Mouse (Mus musculus) kidney, postnatal 0 days (tissue): Measurements from ENCODE around the gene Gm20696. TPM values are rescaled to one million over a fixed set of nuclear protein-coding genes. Genes with fewer than 3 reads are reported as not detected.

Source experiments
- ATAC-seq: fragments of 200-750 bp; cut with Nextera tagmentation; replicated peaks from 2 replicates; pipeline ENCODE4 v1.8.0; 2017; ENCODE audit warnings: low read depth, moderate number of reproducible peaks, moderate TSS enrichment, moderate library complexity; ENCODE audit not compliant: low FRiP score
- DNase-seq: peaks from one replicate; pipeline ENCODE4 v3.0.0-alpha.2; 2016; ENCODE audit warnings: low spot score
- H3K27ac ChIP-seq: fragments of 300-500 bp; sonication (generic); 2 replicates; pipeline ENCODE4 v1.5.1; 2014; ENCODE audit warnings: mild to moderate bottlenecking
- H3K27me3 ChIP-seq: fragments of 300-500 bp; sonication (generic); 2 replicates; pipeline ENCODE4 v1.6.1; 2014; ENCODE audit warnings: low read length, mixed read lengths; ENCODE audit not compliant: insufficient read depth
- H3K36me3 ChIP-seq: fragments of 300-500 bp; sonication (generic); 2 replicates; pipeline ENCODE4 v1.6.1; 2014; ENCODE audit warnings: low read length, mixed read lengths; ENCODE audit not compliant: insufficient read depth
- H3K4me1 ChIP-seq: fragments of 300-500 bp; sonication (generic); replicated peaks from 2 replicates; pipeline ENCODE4 v1.6.1; 2014; ENCODE audit warnings: antibody characterized with exemption, low read length, mixed read lengths; ENCODE audit not compliant: insufficient read depth
- H3K4me2 ChIP-seq: fragments of 300-500 bp; sonication (generic); 2 replicates; pipeline ENCODE4 v1.6.1; 2014; ENCODE audit warnings: mild to moderate bottlenecking, low read length, moderate library complexity, mixed read lengths
- H3K4me3 ChIP-seq: fragments of 300-500 bp; sonication (generic); replicated peaks from 2 replicates; pipeline ENCODE4 v1.5.1; 2014; ENCODE audit warnings: low read depth, low read length
- H3K9ac ChIP-seq: fragments of 300-500 bp; sonication (generic); 2 replicates; pipeline ENCODE4 v1.6.1; 2014; ENCODE audit warnings: low read depth, low read length
- H3K9me3 ChIP-seq: fragments of 300-500 bp; sonication (generic); replicated peaks from 2 replicates; pipeline ENCODE4 v1.6.1; 2016; ENCODE audit warnings: low read length, inconsistent platforms, mixed read lengths
- CTCF ChIP-seq: IDR thresholded peaks from 2 replicates; pipeline ENCODE4 v1.5.1; 2016; ENCODE audit warnings: antibody characterized with exemption, low read depth, mild to moderate bottlenecking, moderate library complexity
- WGBS: fragments of 180-500 bp; shearing (Covaris S2); extraction: QIAGEN DNeasy Blood & Tissue Kit; methylation state at CpG from one replicate; pipeline ENCODE4 v1.1.7; 2014; 5-methylcytosine and 5-hydroxymethylcytosine counted together
- polyA plus RNA-seq: library from polyadenylated mRNA; unstranded; fragments of >200 nt; fragmentation: Nextera tagmentation; extraction: Ambion mirVana; gene quantifications from 2 replicates; pipeline ENCODE4 v1.2.1, GENCODE M21; 2015

Gm20696 gene
- polyA plus RNA-seq, 1 experiment from 2014 or later = 1.7 TPM

GRCm38 (mm10) chr6:99441100-99441499, 225.5 kb downstream of the Gm20696 start:
- Histone ChIP-seq H3K4me2 (no peak overlapping the region), H3K4me3 (no peak overlapping the region), H3K4me1 (peaks cover 14% of the 10 kb centered on the region), H3K36me3 (0 out of 2 replicates have a peak, but pooled peaks cover 3% of the 10 kb centered on the region), H3K9me3 (no peaks in the 10 kb centered on the region), H3K9ac (no peak overlapping the region), H3K27ac (no peak overlapping the region), H3K27me3 (no peaks in the 10 kb centered on the region)
- WGBS = 48% methylated on average over 7 of the region's 7 CpGs
- no peak for ATAC-seq
- no peak for TF ChIP-seq CTCF
- no peak for DNase-seq

GRCm38 (mm10) chr6:99440606-99441005, 226.0 kb downstream of the Gm20696 start:
- 0 out of 2 replicates have a peak, but pooled peaks cover 3% of the 10 kb centered on the region for H3K36me3 ChIP-seq
- peaks cover 14% of the 10 kb centered on the region for H3K4me1 ChIP-seq
- no peak overlapping the region for H3K9ac ChIP-seq
- WGBS = 84% methylated on average over 2 of the region's 2 CpGs
- H3K4me3 ChIP-seq = no peak overlapping the region
- H3K27me3 ChIP-seq = no peaks in the 10 kb centered on the region
- no peaks in the 10 kb centered on the region for H3K9me3 ChIP-seq
- H3K4me2 ChIP-seq = no peak overlapping the region
- no peak for ATAC-seq
- TF ChIP-seq CTCF = no peak
- H3K27ac ChIP-seq = peak overlapping the region; percentile 79; the same call in 1 of the 2 replicates
- DNase-seq = no peak

GRCm38 (mm10) chr6:99439878-99440361, 226.7 kb downstream of the Gm20696 start:
- no peaks in the 10 kb centered on the region for H3K27me3 ChIP-seq
- 0 out of 2 replicates have a peak overlapping the region, but pooled peaks have one; percentile 10 for H3K9ac ChIP-seq
- H3K9me3 ChIP-seq = no peaks in the 10 kb centered on the region
- peaks cover 14% of the 10 kb centered on the region for H3K4me1 ChIP-seq
- no peak for TF ChIP-seq CTCF
- ATAC-seq (peak; percentile 59; the same call in 1 of the 2 replicates), DNase-seq (peak; percentile 88)
- no peaks in the 10 kb centered on the region for H3K36me3 ChIP-seq
- WGBS = 11% methylated on average over 9 of the region's 9 CpGs
- no peak overlapping the region for H3K4me3 ChIP-seq
- peak overlapping the region; percentile 36; the same call in 1 of the 2 replicates for H3K4me2 ChIP-seq
- peak overlapping the region; percentile 79 for H3K27ac ChIP-seq

GRCm38 (mm10) chr6:99439214-99439877, 227.3 kb downstream of the Gm20696 start:
- H3K4me1 ChIP-seq = peaks cover 14% of the 10 kb centered on the region
- TF ChIP-seq CTCF = no peak
- H3K36me3 ChIP-seq = no peaks in the 10 kb centered on the region
- H3K27me3 ChIP-seq = no peaks in the 10 kb centered on the region
- peak overlapping the region; percentile 36; the same call in 1 of the 2 replicates for H3K4me2 ChIP-seq
- no peak for ATAC-seq
- H3K4me3 ChIP-seq = no peak overlapping the region
- H3K9ac ChIP-seq = 0 out of 2 replicates have a peak overlapping the region, but pooled peaks have one; percentile 28
- 13% methylated on average over 9 of the region's 9 CpGs for WGBS
- peak overlapping the region; percentile 79 for H3K27ac ChIP-seq
- DNase-seq = peak; percentile 44
- no peaks in the 10 kb centered on the region for H3K9me3 ChIP-seq

GRCm38 (mm10) chr6:99436371-99436770, 230.2 kb downstream of the Gm20696 start:
- 90% methylated on average over 6 of the region's 6 CpGs for WGBS
- no peak for TF ChIP-seq CTCF
- peaks cover 14% of the 10 kb centered on the region for H3K4me1 ChIP-seq
- no peak overlapping the region for H3K9ac ChIP-seq
- H3K9me3 ChIP-seq = no peaks in the 10 kb centered on the region
- no peak overlapping the region for H3K4me3 ChIP-seq
- H3K27ac ChIP-seq = no peak overlapping the region
- no peak for DNase-seq
- no peaks in the 10 kb centered on the region for H3K27me3 ChIP-seq
- ATAC-seq = no peak
- no peak overlapping the region for H3K4me2 ChIP-seq
- 0 out of 2 replicates have a peak, but pooled peaks cover 4% of the 10 kb centered on the region for H3K36me3 ChIP-seq

- no peak for ATAC-seq
- Histone ChIP-seq H3K36me3 (0 out of 2 replicates have a peak, but pooled peaks cover 4% of the 10 kb centered on the region), H3K27ac (no peak overlapping the region), H3K4me2 (no peak overlapping the region), H3K4me1 (peaks cover 14% of the 10 kb centered on the region), H3K9me3 (no peaks in the 10 kb centered on the region), H3K9ac (no peak overlapping the region), H3K27me3 (no peaks in the 10 kb centered on the region), H3K4me3 (no peak overlapping the region)
- no peak for TF ChIP-seq CTCF
- 92% methylated on average over 10 of the region's 10 CpGs for WGBS
- DNase-seq = no peak
Measured at GRCm38 (mm10) chr6:99435140-99435539, 231.5 kb downstream of the Gm20696 start.
